Mouse (Mus musculus): ENCODE results near the gene Tom1l2.

Gene Tom1l2

DNA sequence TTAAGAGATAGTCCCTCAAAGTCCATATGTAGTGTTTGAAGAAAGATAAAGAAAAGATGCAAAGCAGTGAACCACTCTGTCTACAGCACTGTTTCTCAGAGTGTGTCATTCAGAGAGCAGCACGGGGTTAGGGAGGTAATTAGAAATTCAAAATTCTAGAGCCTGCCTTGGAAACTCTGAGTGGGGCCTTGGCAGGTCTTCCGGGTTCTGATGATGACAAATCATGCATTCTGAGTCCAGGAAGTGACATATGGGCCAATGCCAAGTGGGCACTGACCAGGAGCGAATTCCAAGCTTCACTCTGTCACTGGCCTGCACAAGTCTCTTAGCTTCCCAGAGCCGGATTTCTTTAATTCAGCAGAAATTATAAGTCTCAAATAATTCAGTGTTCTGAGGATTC is 6.2 kb downstream of the Tom1l2 start:
- no peak for DNase-seq (ENCODE audit: low spot score in 2 of 2)

DNA sequence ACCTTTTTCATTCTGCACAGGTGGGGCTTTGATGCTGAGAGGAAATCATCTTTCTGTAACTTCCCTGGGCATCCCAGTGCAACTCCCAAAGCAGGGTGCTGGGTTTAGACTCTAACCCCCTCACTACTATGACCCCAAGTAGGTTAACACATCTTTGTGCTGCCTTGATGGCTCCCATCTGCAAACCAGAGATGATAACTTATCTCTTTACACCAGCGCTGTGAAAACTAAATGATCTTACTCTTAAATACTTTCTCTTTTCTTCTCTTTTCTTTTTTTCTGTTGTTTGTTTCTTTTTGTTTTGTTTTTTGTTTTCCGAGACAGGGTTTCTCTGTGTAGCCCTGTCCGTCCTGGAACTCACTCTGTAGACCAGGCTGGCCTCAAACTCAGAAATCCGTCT is 6.8 kb downstream of the Tom1l2 start:
- no peak for DNase-seq (ENCODE audit: low spot score in 2 of 2)

- DNase-seq (ENCODE audit: low spot score in 2 of 2) = no peak
Observed at GRCm38 (mm10) chr11:60339361-60339760, 13.3 kb downstream of the Tom1l2 start.

DNA sequence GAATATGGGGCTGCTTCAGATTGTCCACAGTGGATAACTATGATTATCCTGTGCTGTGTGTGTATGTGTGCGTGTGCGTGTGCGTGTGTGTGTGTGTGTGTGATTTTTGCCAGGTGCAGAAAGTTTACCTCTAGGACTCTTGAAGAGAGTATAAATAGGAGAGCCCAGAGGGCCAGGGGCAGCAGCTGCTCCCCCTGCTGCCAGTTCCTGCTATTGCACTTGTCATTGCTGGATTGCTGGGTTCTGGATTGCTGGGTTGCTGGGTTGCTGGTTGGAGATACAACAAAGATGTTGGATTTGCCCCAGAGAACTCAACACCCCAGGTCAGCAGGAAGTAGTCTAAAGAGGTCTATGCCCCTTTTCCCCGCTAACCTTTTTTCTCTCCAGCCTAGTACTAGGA is 14.4 kb downstream of the Tom1l2 start:
- DNase-seq (ENCODE audit: low spot score in 2 of 2) = peak; percentile 48 to 80

GRCm38 (mm10) chr11:60335771-60336170 is 16.9 kb downstream of the Tom1l2 start:
- DNase-seq (ENCODE audit: low spot score in 2 of 2) = no peak

DNA sequence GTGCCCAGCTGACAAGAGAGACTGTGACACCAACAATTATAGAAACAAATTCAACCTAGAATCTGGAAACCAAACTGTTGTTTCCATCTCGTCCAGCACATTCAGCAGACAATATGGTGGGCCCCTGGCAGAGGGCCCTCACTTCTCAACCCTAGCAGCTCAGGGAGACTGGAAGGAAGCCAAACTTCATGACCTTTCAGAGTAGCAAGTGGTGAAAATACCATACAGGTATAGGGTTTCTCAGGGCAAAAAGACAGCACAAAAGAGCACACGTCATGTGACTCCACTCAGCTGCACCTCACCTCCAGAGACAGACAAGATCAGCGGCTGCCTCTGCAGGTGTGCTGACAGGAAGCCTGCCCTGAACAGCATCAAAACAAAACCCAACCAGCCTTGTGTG is 18.6 kb downstream of the Tom1l2 start:
- DNase-seq (ENCODE audit: low spot score in 2 of 2) = no peak

DNA sequence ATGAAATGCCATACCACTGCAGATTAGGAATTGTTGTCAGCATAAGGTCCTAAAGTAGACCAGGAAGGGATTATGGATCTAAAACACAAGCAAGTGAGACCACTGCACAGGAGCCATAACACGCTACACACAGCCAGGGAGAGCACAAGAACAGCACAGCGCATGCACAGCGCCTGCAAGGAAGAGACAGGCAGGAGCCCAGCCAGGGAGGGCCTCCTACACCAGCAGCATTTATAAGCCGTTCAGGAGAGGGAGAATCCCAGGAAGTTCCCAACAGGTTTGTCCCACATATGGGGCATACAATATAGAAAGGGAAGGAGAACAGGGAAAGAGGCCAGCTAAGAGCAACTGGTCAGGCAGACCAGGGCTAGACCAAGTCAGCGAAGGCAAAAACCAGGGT is 19.2 kb downstream of the Tom1l2 start:
- DNase-seq (ENCODE audit: low spot score in 2 of 2) = no peak

DNA sequence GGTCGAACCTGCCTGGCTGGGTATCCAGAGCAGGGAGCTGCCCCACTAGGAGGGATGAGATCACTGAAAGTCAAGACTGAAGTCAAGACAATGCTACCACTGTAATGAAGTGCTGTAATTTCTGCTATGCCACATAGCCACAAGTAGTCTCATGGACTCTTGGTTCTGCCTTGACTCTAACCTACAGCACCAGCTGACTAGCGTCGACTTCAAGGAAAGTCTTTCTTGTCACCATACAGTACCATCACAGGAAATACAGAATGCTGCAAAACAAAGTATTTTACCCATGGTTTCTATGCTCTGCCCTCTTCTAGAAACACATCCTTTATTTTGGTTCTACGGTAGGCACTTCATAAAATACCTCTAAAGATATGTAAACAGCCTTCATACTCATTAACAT is 22.2 kb downstream of the Tom1l2 start:
- DNase-seq (ENCODE audit: low spot score in 2 of 2) = no peak

GRCm38 (mm10) chr11:60323731-60324130 is 29.0 kb downstream of the Tom1l2 start:
- no peak for DNase-seq (ENCODE audit: low spot score in 2 of 2)

DNA sequence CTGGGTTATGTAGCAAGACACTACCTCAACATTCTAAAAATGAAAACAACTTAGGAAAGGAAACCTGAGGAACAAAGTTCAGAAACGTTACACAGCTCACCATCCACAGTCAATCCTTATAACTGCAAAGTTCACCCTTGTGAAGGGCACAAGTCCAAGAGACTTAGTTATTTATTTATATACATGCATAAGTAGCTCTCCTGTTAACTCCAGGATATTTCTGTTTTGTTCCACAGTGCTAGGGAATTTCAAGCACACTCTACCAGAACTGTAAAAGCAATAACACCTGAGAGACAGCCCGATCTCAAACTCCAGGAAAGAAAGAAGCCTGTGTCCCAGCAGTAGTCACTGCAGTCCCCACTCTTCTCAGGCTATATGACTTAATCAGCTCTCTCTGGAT is 31.3 kb downstream of the Tom1l2 start:
- no peak for DNase-seq (ENCODE audit: low spot score in 2 of 2)

DNA sequence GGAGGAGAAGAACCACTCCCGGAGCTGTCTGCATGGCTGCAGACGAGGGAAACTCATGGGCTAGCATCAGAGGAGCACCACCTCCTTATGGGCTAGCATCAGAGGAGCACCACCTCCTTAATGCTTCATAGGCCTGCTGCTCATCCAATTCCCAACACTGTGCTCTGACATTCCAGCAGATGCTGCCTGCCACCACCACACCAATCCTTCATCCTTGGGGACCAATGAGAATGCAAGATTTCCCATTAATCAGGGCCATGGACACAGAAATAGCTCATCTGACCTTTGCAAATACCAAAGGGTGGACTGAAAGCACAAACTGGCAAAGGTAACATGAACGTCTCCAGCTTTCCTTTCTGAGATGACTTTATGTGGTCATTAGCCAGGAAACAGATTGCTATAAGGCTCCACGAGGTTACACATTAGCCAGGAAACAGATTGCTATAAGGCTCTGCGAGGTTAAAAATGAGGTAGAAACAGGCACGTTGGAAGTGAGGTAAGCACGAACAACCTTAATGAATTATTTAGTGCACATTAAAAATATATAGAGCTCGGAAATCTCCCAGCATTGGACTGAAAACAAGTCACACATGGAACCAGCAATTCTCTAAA is 32.2 kb downstream of the Tom1l2 start:
- no peak for DNase-seq (ENCODE audit: low spot score in 2 of 2)

DNA sequence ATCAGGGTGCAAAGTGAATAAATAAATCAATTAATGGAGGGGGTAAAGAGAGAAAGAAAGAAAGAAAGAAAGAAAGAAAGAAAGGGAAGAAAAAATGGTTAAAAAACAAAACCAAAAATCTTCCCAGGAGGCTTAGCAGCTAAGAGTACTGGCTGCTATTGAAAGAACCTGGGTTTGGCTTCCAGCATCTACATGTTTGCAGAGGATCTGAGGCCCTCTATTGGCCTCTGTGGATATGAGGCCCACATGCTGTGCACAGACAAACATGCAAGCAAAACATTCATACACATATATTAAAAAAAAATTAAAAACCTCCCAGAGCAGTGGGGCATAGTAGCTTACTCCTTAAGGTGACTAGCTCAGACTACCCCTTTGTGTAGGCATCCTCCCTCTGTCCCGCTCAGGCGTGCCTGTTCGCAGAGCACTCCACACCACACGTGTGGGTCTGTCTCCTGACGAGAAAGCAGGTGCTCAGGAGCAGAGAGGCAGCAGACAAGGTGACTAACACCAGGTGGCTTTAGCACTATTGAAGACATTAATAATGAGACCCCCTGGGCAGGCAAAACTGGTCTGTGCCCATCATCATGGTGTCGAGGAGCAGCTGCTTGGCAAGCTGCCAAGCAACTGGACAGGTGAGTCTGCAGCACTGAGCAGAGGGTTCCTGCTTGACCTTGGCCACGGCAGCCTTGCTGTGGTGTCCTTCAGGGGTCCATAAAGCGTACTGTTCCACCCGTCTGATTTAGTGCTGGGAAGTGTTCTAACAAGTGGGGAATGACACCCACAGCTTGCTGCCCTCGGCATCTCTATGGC is 33.2 kb downstream of the Tom1l2 start:
- no peak for DNase-seq (ENCODE audit: low spot score in 2 of 2)

GRCm38 (mm10) chr11:60318716-60319115 is 34.0 kb downstream of the Tom1l2 start:
- no peak for DNase-seq (ENCODE audit: low spot score in 2 of 2)

- DNase-seq (ENCODE audit: low spot score in 2 of 2) = no peak
Observed at GRCm38 (mm10) chr11:60317376-60318102, 35.2 kb downstream of the Tom1l2 start.

- no peak for DNase-seq (ENCODE audit: low spot score in 2 of 2)
Observed at GRCm38 (mm10) chr11:60316883-60317282, 35.8 kb downstream of the Tom1l2 start.

DNA sequence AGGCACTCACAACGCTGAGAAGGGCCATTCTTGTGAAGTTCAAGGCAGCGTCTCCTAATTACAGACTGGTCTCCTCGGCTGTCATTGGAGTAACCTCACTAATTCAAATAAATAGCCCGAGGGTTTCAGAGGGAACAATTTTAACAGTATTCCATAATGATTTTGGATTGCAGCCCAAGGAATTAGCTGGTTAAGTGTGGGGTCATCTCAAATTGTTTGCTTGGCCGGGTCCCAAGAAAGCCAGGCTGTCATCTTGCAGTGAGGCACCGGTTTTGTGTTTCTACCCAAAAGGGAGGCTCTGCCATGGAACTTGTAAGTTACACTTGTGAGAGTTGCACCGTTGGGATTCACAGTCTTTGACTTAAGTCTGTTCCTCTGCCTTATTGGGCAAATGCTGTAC is 36.5 kb downstream of the Tom1l2 start:
- no peak for DNase-seq (ENCODE audit: low spot score in 2 of 2)

- no peak for DNase-seq (ENCODE audit: low spot score in 2 of 2)
Observed at GRCm38 (mm10) chr11:60311025-60311854, 41.5 kb downstream of the Tom1l2 start.

GRCm38 (mm10) chr11:60309875-60310274 is 42.8 kb downstream of the Tom1l2 start:
- no peak for DNase-seq (ENCODE audit: low spot score in 2 of 2)

GRCm38 (mm10) chr11:60308506-60309116 is 44.1 kb downstream of the Tom1l2 start:
- DNase-seq (ENCODE audit: low spot score in 2 of 2) = no peak

DNA sequence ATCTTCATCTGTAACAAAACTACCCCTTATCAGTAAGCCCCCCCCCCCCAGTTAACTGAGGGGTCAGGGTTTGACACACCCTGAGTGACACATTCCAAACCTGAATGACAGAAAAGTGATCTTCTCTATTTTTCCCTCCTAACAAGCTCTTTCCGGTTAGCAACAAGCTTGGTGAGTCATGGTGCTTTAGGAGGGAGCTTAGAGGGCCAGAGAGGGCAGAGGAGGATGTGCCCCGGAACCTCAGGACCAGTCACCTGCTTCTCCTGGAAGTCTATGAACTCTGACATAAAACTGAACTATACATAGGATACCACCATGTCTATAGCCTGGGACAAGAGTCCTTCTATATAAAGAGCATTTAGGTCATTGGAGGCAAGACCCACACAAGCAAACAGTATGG is 44.6 kb downstream of the Tom1l2 start:
- DNase-seq (ENCODE audit: low spot score in 2 of 2) = no peak

GRCm38 (mm10) chr11:60307375-60307825 is 45.3 kb downstream of the Tom1l2 start:
- peak; percentile 45 to 74 for DNase-seq (ENCODE audit: low spot score in 2 of 2)
